Mouse (Mus musculus): ENCODE data around the gene Olfr1131. TPM values are rescaled to one million over a fixed set of nuclear protein-coding genes. Genes with fewer than 3 reads are reported as not detected.

Olfr1131 gene
- total and polyA plus RNA-seq, 2 experiments: not detected

- no peak within 1 kb of the TSS for H3K4me3 ChIP-seq (ENCODE audit: insufficient read depth, low read depth, low read length)
- no peaks in the 10 kb centered on the region for H3K4me1 ChIP-seq (ENCODE audit: control insufficient read depth, insufficient read depth, low read length)
- no peak for TF ChIP-seq POLR2A (IDR thresholded peaks at IDR 0.05; ENCODE audit: extremely low read depth, insufficient read depth, low read length)
- no peak for TF ChIP-seq CTCF (IDR thresholded peaks at IDR 0.05; ENCODE audit: low read depth, low read length)
- no peak within 1 kb of the TSS for H3K9ac ChIP-seq (ENCODE audit: low read depth, low read length)
- 6% methylated on average over 1 of the region's 1 CpGs for WGBS
- no peak within 1 kb of the TSS for H3K27ac ChIP-seq (replicated peaks; ENCODE audit: insufficient read depth, low read depth, low read length)
- H3K27me3 ChIP-seq (ENCODE audit: control insufficient read depth, insufficient read depth, low read length): no peaks in the 10 kb centered on the region
- H3K79me2 ChIP-seq (ENCODE audit: control insufficient read depth, insufficient read depth, low read length): no peaks in the 10 kb centered on the region
- no peak for DNase-seq (ENCODE audit: extremely low read depth, low read depth, low spot score)
- no peaks in the 10 kb centered on the region for H3K36me3 ChIP-seq (ENCODE audit: control insufficient read depth, insufficient read depth, low read length)
Observed at GRCm38 (mm10) chr2:87673564-87673963, 46.7 kb downstream of the Olfr1131 start, which contains the start of gene Olfr1135. TSS of gene Olfr1135 (minus strand) at chr2:87673664.

Other genes with a start within 250 kb of the Olfr1131 start
- not detected in 2 replicates for gene Olfr1122, start 241.3 kb upstream of the Olfr1131 start, total RNA-seq (2014; rRNA removed)
- gene Olfr1122, start 241.3 kb upstream of the Olfr1131 start, polyA plus RNA-seq (2012; rRNA removed): not detected in 2 replicates
- not detected in 2 replicates for gene Olfr1123, start 210.5 kb upstream of the Olfr1131 start, total RNA-seq (2014; rRNA removed)
- not detected in 2 replicates for gene Olfr1123, start 210.5 kb upstream of the Olfr1131 start, polyA plus RNA-seq (2012; rRNA removed)
- not detected in 2 replicates for gene Olfr1124, start 196.8 kb upstream of the Olfr1131 start, total RNA-seq (2014; rRNA removed)
- not detected in 2 replicates for gene Olfr1124, start 196.8 kb upstream of the Olfr1131 start, polyA plus RNA-seq (2012; rRNA removed)
- not detected in 2 replicates for gene Olfr1126, start 173.1 kb upstream of the Olfr1131 start, total RNA-seq (2014; rRNA removed)
- gene Olfr1126, start 173.1 kb upstream of the Olfr1131 start, polyA plus RNA-seq (2012; rRNA removed): not detected in 2 replicates
- gene Pramel7, start 130.0 kb upstream of the Olfr1131 start, total RNA-seq (2014; rRNA removed): not detected in 2 replicates
- not detected in 2 replicates for gene Pramel7, start 130.0 kb upstream of the Olfr1131 start, polyA plus RNA-seq (2012; rRNA removed)
- gene Pramel6, start 120.5 kb upstream of the Olfr1131 start, total RNA-seq (2014; rRNA removed): not detected in 2 replicates
- gene Pramel6, start 120.5 kb upstream of the Olfr1131 start, polyA plus RNA-seq (2012; rRNA removed): not detected in 2 replicates
- gene Olfr153, start 95.3 kb upstream of the Olfr1131 start, total RNA-seq (2014; rRNA removed): not detected in 2 replicates
- not detected in 2 replicates for gene Olfr153, start 95.3 kb upstream of the Olfr1131 start, polyA plus RNA-seq (2012; rRNA removed)
- gene Olfr1128, start 81.6 kb upstream of the Olfr1131 start, total RNA-seq (2014; rRNA removed): not detected in 2 replicates
- not detected in 2 replicates for gene Olfr1128, start 81.6 kb upstream of the Olfr1131 start, polyA plus RNA-seq (2012; rRNA removed)
- not detected in 2 replicates for gene Olfr1129, start 53.2 kb upstream of the Olfr1131 start, total RNA-seq (2014; rRNA removed)
- gene Olfr1129, start 53.2 kb upstream of the Olfr1131 start, polyA plus RNA-seq (2012; rRNA removed): not detected in 2 replicates
- gene Olfr1130, start 20.9 kb upstream of the Olfr1131 start, total RNA-seq (2014; rRNA removed): not detected in 2 replicates
- not detected in 2 replicates for gene Olfr1130, start 20.9 kb upstream of the Olfr1131 start, polyA plus RNA-seq (2012; rRNA removed)
- gene Olfr1132, start 10.4 kb downstream of the Olfr1131 start, total RNA-seq (2014; rRNA removed): not detected in 2 replicates
- not detected in 2 replicates for gene Olfr1132, start 10.4 kb downstream of the Olfr1131 start, polyA plus RNA-seq (2012; rRNA removed)
- not detected in 2 replicates for gene Olfr1133, start 20.3 kb downstream of the Olfr1131 start, total RNA-seq (2014; rRNA removed)
- not detected in 2 replicates for gene Olfr1133, start 20.3 kb downstream of the Olfr1131 start, polyA plus RNA-seq (2012; rRNA removed)
- gene Olfr1134, start 31.4 kb downstream of the Olfr1131 start, total RNA-seq (2014; rRNA removed): not detected in 2 replicates
- not detected in 2 replicates for gene Olfr1134, start 31.4 kb downstream of the Olfr1131 start, polyA plus RNA-seq (2012; rRNA removed)
- gene Olfr1135, start 46.6 kb downstream of the Olfr1131 start, total RNA-seq (2014; rRNA removed): not detected in 2 replicates
- not detected in 2 replicates for gene Olfr1135, start 46.6 kb downstream of the Olfr1131 start, polyA plus RNA-seq (2012; rRNA removed)
- gene Olfr1136, start 66.8 kb downstream of the Olfr1131 start, total RNA-seq (2014; rRNA removed): not detected in 2 replicates
- not detected in 2 replicates for gene Olfr1136, start 66.8 kb downstream of the Olfr1131 start, polyA plus RNA-seq (2012; rRNA removed)
- not detected in 2 replicates for gene Olfr1137, start 86.1 kb downstream of the Olfr1131 start, total RNA-seq (2014; rRNA removed)
- not detected in 2 replicates for gene Olfr1137, start 86.1 kb downstream of the Olfr1131 start, polyA plus RNA-seq (2012; rRNA removed)
- gene Olfr1138, start 112.9 kb downstream of the Olfr1131 start, total RNA-seq (2014; rRNA removed): not detected in 2 replicates
- gene Olfr1138, start 112.9 kb downstream of the Olfr1131 start, polyA plus RNA-seq (2012; rRNA removed): not detected in 2 replicates
- not detected in 2 replicates for gene Olfr1140, start 116.6 kb downstream of the Olfr1131 start, total RNA-seq (2014; rRNA removed)
- gene Olfr1140, start 116.6 kb downstream of the Olfr1131 start, polyA plus RNA-seq (2012; rRNA removed): not detected in 2 replicates
- gene Olfr1141, start 126.9 kb downstream of the Olfr1131 start, total RNA-seq (2014; rRNA removed): not detected in 2 replicates
- not detected in 2 replicates for gene Olfr1141, start 126.9 kb downstream of the Olfr1131 start, polyA plus RNA-seq (2012; rRNA removed)
- not detected in 2 replicates for gene Olfr152, start 152.4 kb downstream of the Olfr1131 start, total RNA-seq (2014; rRNA removed)
- not detected in 2 replicates for gene Olfr152, start 152.4 kb downstream of the Olfr1131 start, polyA plus RNA-seq (2012; rRNA removed)
- gene Olfr1143, start 173.5 kb downstream of the Olfr1131 start, total RNA-seq (2014; rRNA removed): not detected in 2 replicates
- not detected in 2 replicates for gene Olfr1143, start 173.5 kb downstream of the Olfr1131 start, polyA plus RNA-seq (2012; rRNA removed)
- gene Olfr1145, start 182.7 kb downstream of the Olfr1131 start, total RNA-seq (2014; rRNA removed): not detected in 2 replicates
- not detected in 2 replicates for gene Olfr1145, start 182.7 kb downstream of the Olfr1131 start, polyA plus RNA-seq (2012; rRNA removed)
- gene Olfr1148, start 203.4 kb downstream of the Olfr1131 start, total RNA-seq (2014; rRNA removed): not detected in 2 replicates
- gene Olfr1148, start 203.4 kb downstream of the Olfr1131 start, polyA plus RNA-seq (2012; rRNA removed): not detected in 2 replicates
- not detected in 2 replicates for gene Olfr1150-ps1, start 216.9 kb downstream of the Olfr1131 start, total RNA-seq (2014; rRNA removed)
- not detected in 2 replicates for gene Olfr1150-ps1, start 216.9 kb downstream of the Olfr1131 start, polyA plus RNA-seq (2012; rRNA removed)
- not detected in 2 replicates for gene Olfr1151, start 228.8 kb downstream of the Olfr1131 start, total RNA-seq (2014; rRNA removed)
- not detected in 2 replicates for gene Olfr1151, start 228.8 kb downstream of the Olfr1131 start, polyA plus RNA-seq (2012; rRNA removed)
- gene Olfr1152, start 239.4 kb downstream of the Olfr1131 start, total RNA-seq (2014; rRNA removed): not detected in 2 replicates
- gene Olfr1152, start 239.4 kb downstream of the Olfr1131 start, polyA plus RNA-seq (2012; rRNA removed): not detected in 2 replicates

Data from liver, adult 2 months (tissue).